Mouse (Mus musculus) right cerebral cortex, postnatal 36 days (tissue): ENCODE results near the gene Apex2.
A peak's percentile ranks its signal among the peaks of the same experiment; 100 is the strongest.

Experiments
- DNase-seq, 2 experiments: peaks; one replicate each; pipeline ENCODE4 v3.0.0; 2022; ENCODE audit warnings: low spot score in 2 of 2, mixed read lengths in 1 of 2

Apex2 gene

GRCm38 (mm10) chrX:150589696-150590095, at the start of gene Apex2:
Apex2 (minus strand) TSS chrX:150589868.
- no peak for DNase-seq

DNA sequence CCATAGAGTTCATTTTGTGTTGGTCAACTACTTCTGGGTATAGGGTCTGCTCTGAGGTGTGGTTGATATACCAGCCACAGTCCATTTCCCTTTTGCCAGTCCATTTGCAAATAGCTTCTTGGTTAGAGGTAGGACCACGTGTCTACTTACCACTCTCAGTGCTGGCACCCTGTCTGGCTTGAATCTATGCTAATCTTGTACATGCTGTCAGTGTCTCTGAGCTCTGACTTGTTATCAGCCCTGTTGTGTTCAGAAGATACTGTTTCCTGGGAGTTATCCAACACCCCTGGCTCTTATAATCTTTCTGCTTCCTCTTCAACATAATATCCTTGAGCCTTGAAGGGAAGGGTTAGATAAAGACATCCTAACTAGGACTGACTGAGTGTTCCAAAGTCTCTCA, 46.8 kb upstream of the Apex2 start:
- DNase-seq, result no peak

GRCm38 (mm10) chrX:150598882-150599281, 9.2 kb upstream of the Apex2 start:
- DNase-seq, result no peak

GRCm38 (mm10) chrX:150595016-150595760, 5.5 kb upstream of the Apex2 start:
- no peak for DNase-seq

DNA sequence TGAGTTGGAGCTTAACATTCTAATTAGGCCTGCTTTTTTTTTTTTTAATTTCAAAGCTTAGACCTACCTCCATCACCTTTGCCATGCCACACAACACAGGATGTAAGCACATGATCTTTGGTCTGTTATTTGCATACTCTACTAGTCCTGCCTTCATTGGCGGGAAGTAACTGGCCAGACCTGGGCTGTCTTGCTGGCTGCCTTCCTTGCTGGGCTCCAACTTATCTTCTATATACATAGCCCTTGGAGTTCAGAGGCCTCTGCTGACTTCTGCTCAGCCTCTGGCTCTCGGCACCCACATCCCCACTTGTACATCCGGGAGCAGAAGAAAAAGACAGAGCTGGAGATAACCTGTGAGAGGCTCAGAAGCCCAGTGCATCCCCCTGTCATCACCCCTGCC, 4.5 kb upstream of the Apex2 start:
- no peak for DNase-seq

DNA sequence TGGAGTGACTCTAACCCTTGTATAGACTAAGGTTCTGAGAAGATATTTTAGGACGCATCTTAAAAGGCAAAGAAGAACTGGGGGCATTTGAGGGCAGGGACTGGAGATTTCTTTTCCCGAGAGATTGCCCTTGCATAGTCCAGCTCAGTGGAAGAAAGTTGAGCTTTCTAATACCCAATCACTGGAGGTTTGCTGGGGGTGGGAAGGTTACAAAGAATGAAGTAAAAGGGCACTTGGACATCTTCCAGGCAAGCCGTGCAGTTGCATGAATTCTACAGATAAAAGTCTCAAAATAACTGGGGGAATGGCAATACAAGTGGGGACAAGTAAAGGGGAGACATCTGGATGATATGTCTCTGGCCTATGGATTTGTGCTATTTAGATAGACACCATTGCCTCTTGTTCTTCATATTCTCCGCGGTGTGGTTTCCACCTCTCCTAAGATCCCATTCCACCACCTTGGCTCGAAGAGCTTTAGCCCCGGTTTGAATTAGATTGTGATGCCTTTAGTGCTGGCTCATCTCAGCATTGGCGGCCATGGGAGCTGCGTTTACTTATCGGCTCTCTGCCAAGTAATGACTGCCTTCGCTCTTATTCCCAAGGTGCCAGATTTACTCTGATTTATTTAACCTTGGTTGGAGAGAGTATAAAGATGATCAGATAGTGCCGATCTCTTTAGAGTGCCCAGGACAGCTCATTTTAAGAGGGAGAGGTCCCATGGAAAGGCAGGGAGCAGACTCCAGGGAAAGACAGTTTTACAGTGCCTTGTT, 3.8 kb upstream of the Apex2 start:
- DNase-seq, result no peak

- DNase-seq, result peak; percentile 59 to 65
Observed at GRCm38 (mm10) chrX:150588023-150588764, 1.5 kb downstream of the Apex2 start, which contains the start of gene Pfkfb1. Pfkfb1 (plus strand) TSS chrX:150588229.

GRCm38 (mm10) chrX:150585116-150585515, 4.6 kb downstream of the Apex2 start:
- DNase-seq, result no peak

DNA sequence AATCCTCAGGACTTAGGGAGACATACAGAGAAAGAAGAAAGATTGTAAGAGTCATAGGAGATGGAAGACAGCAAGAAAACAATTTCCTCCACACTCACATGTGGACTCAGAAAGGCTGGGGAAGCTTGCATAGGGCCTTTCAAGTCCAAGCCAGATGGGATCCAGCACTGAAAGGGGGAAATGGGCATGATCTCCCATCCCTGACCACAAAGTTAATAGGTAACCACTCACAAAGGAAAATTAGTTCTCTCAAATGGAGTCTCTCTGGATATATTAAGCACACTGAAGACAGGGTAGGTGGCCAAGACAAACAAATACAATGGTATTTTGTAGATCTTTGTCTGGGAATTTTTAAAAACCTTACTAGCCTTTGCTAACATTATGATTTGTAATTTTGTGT, 7.7 kb downstream of the Apex2 start:
- no peak for DNase-seq

DNA sequence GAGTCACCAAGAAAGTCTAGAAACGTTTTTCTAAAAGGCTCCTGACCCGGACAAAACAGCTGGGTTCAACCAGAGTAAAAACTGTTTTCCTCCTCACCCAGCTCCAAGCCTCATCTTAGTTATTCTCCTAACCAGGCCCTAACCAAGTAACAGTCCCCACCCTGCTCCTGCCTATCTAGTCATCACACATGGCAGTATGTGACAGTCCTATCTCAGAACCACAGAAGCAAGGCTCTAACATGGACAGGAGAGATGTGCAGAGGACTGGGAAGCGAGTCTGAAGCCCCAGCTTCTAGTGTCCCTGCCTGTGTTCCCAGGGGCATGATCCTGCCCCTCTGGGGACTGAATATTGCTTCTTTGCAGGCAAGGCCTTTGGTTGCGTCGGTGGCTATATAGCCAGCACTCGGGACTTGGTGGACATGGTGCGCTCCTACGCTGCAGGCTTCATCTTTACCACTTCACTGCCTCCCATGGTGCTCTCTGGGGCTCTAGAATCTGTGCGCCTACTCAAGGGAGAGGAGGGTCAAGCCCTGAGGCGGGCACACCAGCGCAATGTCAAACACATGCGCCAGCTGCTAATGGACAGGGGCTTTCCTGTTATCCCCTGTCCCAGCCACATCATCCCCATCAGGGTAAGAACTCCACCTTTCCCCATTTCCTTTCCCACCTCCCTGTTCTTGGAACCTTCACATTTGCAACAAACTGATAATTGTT, 24.9 kb downstream of the Apex2 start:
- DNase-seq, result no peak

DNA sequence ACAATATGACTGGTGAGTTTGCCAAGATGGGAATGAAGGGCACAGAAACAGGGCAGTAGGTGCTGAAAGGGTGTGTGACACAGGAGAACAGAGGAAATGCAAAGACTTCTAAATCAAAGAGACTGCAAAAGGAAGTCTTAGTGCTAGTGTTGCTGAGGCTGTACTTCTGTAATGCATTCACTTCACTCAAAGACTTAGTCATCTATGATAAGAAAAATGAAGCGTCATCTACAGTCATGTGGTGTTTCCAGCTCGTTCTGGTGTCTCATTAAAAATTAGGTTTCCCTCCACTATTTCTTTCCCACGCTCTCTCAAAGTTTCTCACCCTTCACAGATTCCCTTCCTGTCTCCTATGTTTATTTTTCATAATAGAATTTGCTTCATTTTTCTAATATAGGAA, 35.6 kb downstream of the Apex2 start:
- DNase-seq, result no peak

DNA sequence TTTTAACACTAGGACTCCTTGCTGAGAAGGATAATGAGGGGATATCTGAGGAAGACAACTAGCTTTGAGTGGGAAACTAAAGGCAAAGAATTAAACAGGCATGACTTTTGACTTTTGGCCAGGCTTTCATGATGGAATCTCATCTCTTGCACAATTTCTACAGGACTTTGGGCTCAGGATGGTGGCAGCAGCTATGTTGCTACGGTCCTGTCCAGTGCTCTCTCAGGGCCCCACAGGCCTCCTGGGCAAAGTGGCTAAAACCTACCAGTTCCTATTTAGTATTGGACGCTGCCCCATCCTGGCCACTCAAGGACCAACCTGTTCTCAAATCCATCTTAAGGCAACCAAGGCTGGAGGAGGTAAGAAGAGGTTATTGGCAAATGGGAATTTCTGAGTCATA, 37.7 kb downstream of the Apex2 start:
- DNase-seq, result no peak

DNA sequence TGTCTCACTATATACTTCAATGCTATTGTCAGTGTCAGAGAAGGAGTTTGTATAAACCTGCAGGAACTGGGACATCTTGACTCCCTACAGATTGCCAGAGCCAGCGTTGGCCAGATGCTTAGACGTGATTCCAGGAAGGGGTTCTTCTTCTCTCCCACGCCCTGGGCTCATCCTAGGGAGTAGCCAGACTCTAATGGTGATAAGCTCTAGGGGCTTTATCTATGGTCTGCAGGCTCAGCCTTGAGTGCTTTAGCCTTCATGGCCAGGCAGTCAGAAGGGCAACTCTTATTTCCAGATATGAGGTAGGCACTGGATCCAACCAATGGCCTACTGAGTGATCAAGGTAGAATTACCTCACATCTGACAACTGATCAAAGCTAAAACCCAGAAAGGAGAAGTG, 40.0 kb downstream of the Apex2 start:
- no peak for DNase-seq

DNA sequence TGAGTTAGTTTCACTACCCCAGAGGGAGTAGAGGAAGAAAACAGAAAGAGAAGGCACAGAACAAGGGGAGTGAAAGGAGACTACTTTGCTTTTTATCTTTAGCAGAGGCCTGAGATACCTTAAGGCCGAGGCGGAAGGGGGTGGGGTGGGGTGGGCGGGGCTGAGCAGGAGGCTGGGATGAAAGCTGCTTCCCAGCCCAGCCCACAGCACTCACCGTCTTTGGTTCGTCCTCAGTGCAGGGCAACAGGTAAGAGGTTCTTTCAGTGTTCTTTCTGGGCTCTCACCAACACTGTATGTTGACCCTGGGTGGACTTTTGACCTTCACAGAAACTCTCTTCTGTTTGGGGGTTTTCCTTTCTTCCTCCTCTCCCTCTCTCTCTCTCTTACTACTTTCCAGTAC, 42.4 kb downstream of the Apex2 start, which contains the start of gene Alas2:
Gene Alas2 (plus strand): TSS at position 137 of the 400 bp plus-strand sequence.
- no peak for DNase-seq

DNA sequence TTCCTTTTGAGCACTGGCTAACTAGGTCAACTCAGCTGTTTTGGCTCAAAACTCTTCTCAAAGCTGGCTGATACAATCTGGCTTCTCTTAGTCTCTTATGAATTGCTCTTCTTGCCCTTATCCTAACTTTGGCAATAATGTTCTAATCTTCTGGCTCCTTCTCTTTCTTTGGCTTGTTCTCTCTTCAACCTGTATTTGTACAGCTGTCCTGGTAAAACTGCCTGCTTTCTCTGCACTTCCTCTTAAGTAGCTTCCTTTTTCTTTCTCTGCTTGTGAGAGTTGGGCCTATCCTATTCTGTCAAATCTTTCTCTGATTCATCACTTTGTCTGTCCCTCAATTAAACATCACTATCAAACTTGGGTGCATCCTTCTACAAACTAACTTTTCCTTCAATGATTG, 48.0 kb downstream of the Apex2 start:
- DNase-seq, result no peak

DNA sequence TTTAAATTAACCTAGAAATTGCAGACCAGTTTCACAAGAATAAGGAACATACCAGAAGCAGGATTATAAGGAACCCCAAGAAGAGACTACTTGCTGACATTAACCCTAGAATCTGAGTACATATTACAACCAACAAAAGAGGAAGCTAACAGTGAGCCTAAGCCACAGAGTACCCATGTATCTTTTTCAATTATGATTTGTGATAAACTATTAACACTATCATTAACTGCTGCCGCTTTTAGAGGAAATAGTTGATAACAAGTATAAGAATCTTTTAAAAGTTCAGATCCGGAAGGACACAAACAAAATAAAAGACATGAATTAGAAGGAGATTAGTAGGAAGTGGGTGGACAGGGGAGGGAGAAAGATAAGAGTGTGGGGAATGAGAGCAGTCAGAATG, 49.6 kb downstream of the Apex2 start:
- no peak for DNase-seq

DNA sequence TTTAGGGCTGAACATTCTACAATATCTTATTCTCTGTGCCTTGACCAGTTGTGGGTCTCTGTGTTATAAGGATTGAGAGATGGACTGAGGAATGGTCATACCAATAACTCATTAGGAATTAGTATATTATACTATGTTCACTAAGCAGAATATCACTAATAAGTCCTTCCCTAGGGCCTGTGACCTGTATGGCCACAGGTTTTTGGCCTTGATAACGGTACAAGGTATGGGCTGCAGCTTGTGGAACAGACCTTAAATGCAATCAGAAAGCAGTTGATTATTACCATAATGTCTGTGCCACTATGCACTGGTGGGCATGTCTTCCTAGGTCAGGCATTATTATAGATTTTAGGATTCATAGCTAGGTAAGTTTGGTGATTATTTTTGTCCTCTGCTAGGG, 73.2 kb downstream of the Apex2 start:
- no peak for DNase-seq

DNA sequence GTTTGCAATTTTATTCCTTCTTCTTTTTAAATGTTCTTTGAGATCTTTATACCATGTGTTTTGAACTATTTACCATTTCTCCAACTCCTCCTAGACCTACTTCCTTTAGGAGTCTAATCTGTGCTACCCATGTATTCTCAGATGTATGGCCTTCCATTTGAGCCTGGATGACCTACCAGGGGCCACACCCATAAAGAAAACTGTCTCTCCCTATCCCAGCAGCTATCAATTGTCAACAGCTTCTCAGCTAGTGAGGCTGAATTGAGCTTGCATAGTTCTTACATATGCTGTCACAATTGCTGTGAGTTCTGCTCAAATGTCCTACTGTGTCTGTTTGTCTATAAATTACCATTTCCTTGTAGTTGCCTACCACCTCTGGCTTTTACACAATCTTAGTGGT, 73.7 kb downstream of the Apex2 start:
- no peak for DNase-seq

- no peak for DNase-seq
Observed at GRCm38 (mm10) chrX:150514127-150514526, 75.5 kb downstream of the Apex2 start.

DNA sequence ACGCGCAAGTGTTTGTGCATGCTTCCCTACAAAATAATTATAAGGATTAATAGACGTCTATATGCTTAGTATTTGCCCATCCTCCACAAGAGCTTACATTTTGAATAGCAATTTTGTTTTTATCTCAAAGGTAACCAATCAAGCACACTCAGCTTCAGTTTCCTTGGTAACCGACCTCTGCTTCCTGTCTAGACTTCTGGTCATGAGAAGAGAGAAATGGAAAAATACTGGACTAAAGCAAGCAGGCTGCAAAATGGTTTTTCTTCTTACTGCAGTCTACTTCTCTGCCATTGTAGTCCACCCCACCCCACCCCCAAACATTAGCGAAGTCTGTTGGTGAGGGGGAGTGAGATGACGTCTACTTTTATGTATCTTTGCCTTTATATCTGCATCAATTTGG, 78.4 kb downstream of the Apex2 start:
- DNase-seq, result no peak

DNA sequence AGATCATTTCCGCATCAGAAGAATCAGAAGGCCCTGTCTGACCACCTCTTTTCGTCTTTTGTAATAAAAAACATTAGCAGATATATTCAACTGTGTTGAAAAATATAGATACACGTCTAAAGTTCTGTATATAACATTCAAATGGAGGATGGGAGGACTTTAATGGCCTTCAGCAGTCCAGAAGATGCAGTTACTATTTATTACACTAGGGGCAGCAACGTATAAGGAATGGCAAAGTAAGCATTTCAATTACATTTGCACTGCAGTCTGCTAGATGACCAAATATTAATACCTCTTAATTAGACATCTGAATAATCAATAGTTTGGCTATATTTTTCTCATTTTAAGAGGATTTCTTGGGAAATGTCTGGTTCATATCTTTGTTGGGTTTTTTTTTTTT, 79.0 kb downstream of the Apex2 start:
- DNase-seq, result no peak

DNA sequence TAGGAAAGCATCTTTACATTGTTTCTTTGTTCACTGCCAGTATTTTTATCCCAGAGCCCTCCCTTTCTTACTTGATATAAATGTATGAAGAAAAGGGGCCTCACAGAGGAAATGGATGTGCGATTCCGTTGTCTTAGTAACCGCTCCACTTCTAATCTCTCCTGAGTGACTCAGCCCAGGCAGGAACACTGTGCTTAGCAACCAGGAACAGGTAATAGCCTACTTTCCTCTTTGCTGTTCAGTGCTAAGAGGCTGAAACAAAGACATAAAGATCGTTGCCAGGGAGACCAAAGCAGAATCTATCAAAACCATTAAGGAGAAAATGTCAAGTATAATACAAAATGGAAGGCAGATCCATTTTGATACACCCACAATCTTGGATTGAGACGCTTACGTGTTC, 81.0 kb downstream of the Apex2 start:
- peak; percentile 15 to 18 for DNase-seq
